Mouse (Mus musculus) embryonic fibroblast, embryonic 13.5 days (primary cell): Measurements from ENCODE around the gene Erc2.

Experiments used
- CTCF ChIP-seq: IDR thresholded peaks from 2 replicates; pipeline ENCODE4 v1.5.1; 2011; ENCODE audit warnings: mild to moderate bottlenecking, control low read depth, low read length, moderate library complexity, borderline replicate concordance; ENCODE audit not compliant: insufficient read depth
- POLR2A ChIP-seq: IDR thresholded peaks from 2 replicates; pipeline ENCODE4 v1.6.1; 2011; ENCODE audit warnings: low read depth, mild to moderate bottlenecking, control low read depth, low read length, moderate library complexity

DNA sequence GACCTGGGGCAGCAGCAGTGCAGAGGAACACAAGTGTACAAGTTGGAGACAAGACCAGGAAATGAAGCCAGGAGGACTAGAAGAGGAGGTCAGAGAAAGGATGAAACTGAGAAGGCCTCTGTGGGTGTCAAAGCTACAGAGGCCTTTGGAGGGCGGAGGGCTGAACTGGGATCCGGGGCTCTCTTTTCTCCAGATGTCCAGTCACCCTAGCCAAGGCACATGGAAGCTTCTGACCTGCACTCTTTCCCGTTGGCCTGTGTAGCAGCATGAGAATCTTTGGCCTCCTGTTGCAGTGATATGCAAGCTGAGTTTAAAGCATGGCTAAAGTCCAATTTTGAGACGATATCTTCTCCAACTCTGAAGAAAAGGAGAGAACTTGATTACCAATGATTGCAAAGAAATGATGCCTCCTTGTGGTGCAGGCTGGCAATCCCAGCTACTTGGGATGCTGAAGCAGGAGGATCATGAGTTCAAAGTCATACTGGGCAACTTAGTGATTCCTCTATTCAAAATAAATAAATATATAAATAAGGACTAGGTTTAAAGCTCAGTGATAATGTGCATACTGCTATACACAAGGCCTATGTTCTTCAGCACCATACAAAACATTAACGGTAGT, 699.8 kb downstream of the Erc2 start:
- TF ChIP-seq CTCF (no peak), POLR2A (no peak)
